Mouse (Mus musculus): ENCODE measurements at regions not wholly inside any gene's neighbourhood (a gene's known extent, or its start where the extent isn't known, plus 50 kb on each side); places are given as distances from the start of the nearest gene placed in this dataset.
A peak's percentile ranks its signal among the peaks of the same experiment; 100 is the strongest.

DNA sequence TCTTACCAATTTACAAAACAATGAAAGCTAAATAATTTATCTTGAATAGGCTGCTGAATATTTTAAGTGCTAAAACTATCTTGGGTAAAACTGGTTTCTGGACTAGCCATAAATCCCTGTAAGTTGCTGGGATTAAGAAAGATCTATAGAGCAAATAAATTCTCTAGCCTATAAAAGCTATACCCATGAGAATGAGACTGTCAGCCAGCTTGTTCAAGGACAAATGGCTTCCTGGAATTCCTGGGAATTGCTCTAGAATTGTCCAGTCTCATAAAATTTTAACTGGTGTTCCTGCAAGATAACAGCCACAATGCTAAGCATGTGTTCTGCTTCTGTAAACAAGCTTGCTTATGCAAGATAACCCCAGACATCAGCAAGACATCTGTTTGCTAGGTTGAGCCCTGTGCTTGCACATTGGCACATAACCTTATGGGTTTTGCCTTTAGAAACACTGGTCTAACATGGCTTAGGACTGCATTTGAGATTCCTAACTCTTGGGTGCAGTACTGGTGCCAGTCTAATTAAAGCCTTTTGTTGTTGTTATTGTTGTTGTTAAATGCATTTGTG lies 180.2 kb upstream of the Syt10 start:
- no peak for DNase-seq (ENCODE audit: low read depth, low spot score)

DNA sequence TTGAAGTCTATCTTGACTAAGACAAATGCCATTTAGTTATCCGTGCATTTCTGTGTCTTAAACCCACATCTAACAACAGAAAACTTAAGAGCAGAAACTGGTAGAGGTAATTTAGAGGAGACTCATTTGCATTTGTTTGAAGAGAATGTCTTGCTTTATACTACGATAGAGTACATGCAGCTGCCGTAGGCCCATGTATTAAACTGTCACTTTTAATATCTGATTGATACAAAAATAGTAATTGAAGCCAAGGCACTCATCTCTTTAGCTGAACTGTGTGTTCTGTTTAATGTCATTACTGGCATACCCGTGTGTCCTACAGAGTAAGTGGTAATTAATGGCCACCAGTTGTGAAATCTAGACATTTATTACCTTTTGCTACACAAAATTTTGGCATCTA lies 181.5 kb upstream of the Syt10 start:
- no peak for DNase-seq (ENCODE audit: low read depth, low spot score)

DNA sequence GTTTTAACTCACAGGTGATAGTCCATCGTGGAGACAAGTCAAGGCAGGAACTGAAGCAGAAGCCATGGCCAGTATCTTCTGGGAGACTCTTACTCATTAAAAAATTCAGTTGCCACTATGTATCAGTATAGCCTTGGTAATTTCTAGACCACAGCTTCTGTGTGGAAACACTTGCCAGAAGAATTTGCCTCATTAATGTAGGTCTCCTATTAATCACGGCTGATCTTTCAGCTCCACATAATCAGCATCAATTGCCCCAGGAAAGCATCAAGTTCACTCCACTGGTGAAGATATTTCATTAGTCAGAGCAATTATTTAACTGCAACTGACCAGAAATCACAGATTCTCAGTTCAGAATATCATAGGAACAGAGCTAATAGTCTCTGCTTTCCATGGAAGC lies 189.8 kb upstream of the Alg10b start:
- DNase-seq (ENCODE audit: low read depth, low spot score) = no peak

DNA sequence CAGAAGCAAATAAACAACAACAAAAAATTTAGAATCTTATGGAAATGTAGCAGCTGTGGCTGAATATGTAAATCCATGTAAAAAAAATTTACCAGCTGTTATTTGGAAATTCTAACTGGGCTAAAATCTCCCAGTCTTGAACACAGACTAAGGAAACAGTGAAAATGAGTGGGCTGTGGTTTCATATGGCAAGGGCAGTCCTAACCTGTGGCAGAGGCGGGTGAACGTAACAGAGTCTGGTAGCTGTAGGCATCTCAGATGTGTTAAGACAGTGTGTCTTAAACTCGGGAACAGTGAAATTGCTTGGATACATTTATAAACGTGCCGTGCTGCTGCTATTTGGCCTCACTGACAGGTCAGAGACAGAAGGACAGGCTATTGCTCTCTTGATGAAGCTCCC lies 178.4 kb upstream of the Alg10b start:
- no peak for DNase-seq (ENCODE audit: low read depth, low spot score)

DNA sequence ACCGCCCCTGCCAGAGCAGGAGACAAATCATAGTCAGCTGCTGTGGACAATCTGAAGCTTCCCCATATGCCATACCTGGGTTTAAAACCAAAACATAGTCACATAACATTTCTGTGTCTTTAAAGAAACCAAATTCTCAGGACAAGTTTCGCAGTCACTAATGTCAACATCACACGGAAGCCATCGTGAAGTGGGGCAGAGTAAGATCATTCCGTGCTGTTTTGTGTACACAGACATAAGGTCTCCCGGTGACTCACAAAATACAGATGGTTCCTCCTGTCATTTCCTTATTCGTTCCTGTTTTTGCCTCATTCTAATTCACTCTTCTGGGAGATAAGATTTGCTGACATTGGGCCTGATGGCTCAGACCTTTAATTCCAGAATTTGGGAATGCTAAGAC lies 162.1 kb upstream of the Alg10b start:
- DNase-seq (ENCODE audit: low read depth, low spot score) = no peak

DNA sequence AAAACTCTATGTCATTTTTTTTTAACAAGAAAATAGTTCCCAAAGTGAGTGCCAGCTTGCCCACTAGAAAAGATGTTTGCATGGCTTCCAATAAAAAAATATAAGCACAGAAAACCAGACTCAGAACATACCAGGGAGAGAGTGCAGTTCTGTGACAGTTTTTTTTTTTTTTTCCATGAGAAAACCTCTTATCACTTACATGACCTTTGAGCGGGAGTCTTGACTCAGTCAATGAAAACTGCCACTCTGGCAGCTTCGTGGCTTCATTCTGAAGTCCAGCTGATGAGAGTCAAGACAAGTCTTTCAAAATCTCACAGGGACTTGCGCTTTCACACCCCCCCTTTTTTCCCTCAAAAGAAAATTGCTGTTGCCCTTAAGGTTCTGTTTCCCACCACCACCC lies 158.3 kb upstream of the Alg10b start:
- no peak for DNase-seq (ENCODE audit: low read depth, low spot score)

DNA sequence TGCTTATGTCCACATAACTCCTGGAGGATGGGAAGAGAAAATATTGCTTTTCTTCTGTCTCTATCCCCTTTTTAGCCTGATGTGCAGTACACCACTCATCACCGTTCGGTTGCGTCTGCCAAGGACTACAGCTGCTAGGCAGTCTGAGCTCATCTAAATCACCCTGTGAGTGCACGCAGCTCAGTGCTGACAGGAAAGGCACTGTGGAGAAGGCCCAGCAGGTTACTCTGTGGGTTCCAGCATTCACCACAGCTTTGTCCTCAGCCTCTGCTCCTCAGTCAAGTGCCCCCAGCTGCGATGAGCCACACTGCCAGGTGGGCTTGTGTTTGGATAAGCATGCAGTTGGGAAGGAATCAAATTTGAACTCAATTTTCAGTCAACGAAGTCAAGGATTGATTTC lies 152.0 kb upstream of the Alg10b start:
- DNase-seq (ENCODE audit: low read depth, low spot score) = no peak

DNA sequence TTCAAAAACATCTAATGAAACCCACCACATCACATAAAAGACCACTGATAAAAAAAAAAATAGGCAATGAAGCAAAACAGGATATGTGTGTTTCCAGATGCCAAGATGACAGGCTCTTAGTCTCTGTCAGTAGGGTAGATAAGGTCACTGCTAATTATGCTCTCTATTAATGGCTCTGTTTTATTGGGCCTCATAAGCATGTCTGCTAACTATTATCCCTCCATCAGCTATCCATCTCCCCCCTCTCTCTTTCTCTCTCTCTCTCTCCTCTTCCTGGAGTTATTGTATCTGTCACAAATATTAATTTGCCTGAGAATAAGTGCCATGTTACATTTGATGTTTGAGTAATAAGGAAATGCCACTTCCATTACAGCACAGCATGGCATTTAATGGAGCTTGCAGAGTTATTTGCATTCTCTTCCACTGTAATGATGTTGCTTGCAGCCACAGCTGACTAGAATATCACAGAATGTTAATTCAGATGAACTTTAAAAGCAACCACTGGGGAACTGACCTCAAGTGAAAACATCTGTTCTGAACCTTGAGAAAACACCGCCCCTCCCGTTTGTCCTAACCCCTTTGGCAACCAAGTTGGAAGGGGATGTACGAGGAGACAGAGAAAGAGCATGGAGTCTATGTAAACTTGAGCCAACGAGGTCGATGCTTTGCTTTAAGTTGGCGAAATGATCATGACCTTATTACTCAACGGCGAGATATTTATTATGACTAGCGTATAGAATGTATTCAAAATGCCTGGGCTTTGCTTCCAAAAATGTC lies 141.7 kb upstream of the Alg10b start:
- peak; percentile 3 for DNase-seq (ENCODE audit: low read depth, low spot score)

DNA sequence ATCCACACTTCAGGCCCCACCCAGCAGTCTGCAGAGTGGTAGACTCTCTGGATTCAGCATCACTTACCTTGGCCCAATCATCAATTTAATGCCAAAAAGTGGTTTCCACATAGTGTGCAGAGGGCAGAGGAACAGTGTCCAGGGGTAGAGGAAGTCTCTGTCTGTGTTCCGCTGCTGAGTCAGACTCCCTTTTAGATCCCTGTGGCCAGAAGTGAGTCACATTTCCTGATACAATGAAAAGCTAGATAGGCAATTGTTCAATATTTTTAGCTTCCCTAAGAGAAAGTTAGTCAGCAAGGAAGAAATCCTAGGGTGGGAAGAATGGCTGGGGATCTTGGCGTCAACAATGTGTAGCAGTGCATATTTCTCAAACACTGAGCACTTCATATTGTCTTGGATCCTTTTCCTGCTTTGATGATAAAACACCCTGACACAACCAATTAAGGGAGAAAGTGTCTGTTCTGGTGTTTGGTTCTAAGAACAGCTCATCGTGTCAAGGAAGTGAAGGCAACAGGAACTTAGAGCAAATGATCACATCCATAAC lies 114.6 kb upstream of the Alg10b start:
- no peak for DNase-seq (ENCODE audit: low read depth, low spot score)

DNA sequence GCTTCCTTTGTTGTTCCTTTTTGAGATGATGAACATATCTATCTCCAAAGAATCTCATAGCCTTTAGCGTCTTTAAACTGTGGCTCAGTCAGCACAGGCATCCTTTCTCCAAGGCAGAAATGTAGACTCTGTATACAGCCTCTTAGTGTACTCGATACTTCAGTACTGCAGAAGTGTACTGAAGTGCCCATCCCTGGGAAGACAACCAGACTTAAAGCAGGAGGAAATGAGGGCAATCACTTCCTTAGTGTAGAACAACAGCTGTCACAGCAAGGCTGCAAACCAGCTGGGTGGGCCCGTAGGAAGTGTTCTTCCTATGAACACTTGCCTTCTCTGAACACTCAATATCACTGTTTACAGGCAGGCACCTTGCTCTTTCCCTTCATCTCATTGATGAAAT lies 110.5 kb upstream of the Alg10b start:
- DNase-seq (ENCODE audit: low read depth, low spot score) = no peak

DNA sequence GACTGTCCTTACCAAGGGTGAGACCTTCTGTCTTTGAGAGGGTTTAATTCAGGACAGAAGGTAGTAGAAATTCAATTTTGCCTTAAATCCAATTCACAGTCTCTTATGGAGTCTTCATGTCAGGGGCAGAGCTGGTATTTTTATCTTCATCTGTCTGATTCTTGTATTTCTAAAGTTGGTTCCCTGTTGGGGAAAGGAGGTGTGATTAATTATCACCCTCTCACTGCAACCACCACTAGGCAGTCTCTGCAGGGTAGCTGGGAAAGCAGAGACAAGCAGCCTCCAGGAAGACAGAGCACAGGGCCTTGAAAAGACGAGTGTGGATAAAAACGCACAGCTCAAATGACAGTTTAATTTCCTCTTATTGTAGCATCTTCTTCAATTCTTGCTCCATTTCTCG lies 104.4 kb upstream of the Alg10b start:
- DNase-seq (ENCODE audit: low read depth, low spot score) = no peak

DNA sequence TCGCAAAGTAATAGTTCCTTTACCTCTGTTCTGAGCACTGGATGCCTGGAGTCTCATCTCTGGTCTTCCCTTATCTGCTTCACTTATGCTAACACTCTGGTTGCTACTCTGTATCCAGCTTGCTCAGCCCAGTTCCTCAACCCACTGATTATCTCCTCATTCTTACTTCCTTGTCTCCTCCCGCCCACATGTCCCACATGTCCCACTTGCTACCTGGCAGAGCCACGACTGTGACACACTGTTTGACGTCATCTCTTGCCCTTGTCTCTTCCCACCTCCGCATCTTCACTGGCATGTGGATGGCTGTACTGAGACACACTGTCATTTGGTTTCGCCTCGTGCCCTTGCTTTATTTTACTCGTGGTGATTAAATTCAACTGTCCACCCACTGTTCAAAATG lies 100.1 kb upstream of the Alg10b start:
- DNase-seq (ENCODE audit: low read depth, low spot score) = no peak

DNA sequence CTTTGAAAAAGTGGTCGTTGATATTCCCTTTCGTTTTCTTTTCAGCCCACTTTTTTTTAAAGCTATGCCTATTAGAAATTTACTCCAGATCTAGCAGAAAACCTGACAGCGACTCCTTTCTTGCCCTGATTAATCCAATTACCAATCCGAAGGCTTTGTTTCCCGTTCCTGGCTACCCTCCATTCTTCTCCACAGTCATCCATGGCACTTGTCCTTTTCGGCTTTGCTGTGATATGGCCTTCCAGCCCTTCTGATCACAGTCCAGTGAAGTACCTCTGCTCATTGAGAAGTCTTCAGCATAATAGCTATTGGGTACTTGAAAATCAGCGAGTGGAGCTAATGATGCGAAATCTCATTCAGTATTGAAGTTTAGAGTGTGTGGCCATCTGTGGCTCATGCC lies 99.0 kb upstream of the Alg10b start:
- no peak for DNase-seq (ENCODE audit: low read depth, low spot score)

DNA sequence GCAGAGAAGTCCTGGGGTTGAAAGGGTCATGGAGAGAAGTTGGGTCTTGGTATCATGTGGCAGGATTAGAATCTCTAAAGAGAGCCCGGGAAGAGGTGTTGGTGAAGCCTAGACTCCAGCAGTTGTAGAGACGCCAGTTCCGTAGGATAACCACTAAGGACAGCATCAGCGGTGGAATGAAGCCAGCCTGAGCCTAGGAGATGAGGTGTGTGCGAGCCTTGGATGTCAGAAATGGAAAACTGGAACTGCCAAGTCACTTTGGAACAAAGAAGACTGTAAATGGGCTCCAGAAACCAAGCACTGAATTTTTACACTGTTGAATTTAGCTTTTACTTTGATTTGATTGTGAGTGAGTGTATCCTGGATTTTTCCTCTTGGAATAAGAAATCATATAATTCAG lies 92.3 kb upstream of the Alg10b start:
- DNase-seq (ENCODE audit: low read depth, low spot score) = no peak

DNA sequence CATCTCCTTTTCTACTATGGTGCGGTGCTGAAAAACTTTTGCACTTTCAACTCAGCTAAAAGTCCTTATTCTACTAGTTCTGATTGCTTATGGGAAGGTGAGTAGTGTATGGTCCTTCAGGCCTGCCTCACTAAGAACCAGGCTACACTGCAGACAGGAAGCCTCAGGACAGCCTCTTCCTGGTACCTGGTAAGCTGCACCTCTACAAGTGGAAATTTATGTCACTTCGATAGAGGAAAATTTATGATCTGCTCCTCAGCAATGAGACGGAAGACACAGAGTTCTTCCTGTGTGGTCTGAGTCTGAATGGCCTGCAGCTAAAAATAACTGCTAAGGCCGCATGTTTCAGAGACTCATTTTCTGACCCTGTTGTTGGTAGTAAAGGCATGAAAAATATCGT lies 83.1 kb upstream of the Alg10b start:
- DNase-seq (ENCODE audit: low read depth, low spot score) = no peak

DNA sequence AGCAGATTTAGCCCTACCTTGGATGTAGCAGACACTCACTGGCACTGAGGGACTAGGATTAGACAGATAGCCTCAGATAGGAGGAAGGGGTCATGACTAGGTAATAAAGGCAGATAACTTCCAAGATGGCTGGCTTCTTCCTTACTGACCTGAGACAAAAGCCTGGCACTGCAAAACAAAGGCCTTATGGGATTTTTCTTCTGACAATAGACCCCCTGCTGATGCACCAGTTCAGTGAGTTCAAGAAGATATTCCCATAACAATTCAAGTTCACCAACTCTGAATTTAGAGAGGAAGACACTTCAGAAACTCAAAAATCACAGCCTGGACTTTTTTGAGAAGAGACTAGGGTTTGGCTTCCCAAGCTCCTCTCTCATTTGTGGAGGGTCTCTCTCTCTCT lies 75.4 kb upstream of the Alg10b start:
- no peak for DNase-seq (ENCODE audit: low read depth, low spot score)

DNA sequence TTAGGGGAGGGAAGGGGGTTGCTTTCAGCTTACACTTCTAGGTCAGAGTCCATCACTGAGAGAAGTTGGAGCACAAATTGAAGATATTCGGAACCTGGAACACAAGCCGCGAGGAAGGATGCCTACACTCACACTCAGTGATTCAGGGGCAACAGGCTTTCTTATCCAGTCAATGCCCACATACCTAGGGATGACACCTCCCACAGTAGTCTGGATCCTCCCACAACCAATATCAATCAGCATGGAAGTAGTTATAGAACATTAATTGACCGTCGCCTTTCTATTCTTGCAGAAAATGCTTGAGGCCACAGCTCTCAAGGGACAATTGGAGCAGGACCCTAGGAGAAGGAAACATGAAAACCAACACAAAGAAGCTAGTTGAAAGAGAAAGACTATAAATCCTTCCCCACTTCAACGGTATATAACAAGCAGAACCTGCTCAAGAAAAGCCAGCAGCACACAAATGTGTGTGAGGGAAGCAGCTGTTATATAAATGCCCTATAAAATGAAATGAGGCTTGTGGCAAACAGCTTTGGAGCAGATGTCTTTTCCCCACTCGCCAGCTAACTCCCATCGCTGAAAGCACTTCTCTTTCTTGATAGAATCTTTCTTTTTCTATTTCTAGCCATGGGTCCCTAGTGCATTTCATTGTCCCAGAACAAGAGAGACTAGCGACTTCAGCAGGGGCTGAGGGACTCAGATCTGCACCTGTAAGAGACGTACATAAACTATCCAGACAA lies 70.1 kb upstream of the Alg10b start:
- no peak for DNase-seq (ENCODE audit: low read depth, low spot score)

Measured in 3T3-L1 (cell line).